Mouse (Mus musculus): ENCODE measurements around the gene Asic2.

GRCm38 (mm10) chr11:81272677-81273418 is 695.4 kb downstream of the Asic2 start:
- TF ChIP-seq CTCF (IDR thresholded peaks at IDR 0.05; ENCODE audit: borderline replicate concordance, insufficient read depth, low read length), result no peak
- TF ChIP-seq POLR2A (IDR thresholded peaks at IDR 0.05; ENCODE audit: low read depth, low read length), result no peak

All from embryonic fibroblast, embryonic 13.5 days (primary cell).